Comparison of ENCODE assay signal across 8 mouse cellular contexts in genomic region chr19:41310971-41311703, GRCm38 (mm10). TPM values are rescaled to one million over a fixed set of nuclear protein-coding genes. Genes with fewer than 3 reads are reported as not detected.
A peak's percentile ranks its signal among the peaks of the same experiment; 100 is the strongest.
DNase-seq lines count a peak whose midpoint lies in the region; ATAC-seq lines count a peak whose summit lies in the region.

No protein-coding gene starts in this region.

- H3K4me2 ChIP-seq in midbrain, embryonic 12.5 days (replicated peaks), result peak overlapping the region; percentile 55

- peak; percentile 18 to 25 for DNase-seq in left cerebral cortex, postnatal 25 days (ENCODE audit: low spot score in 2 of 2)
- no peak for DNase-seq in left cerebral cortex, postnatal 10 days (ENCODE audit: extremely low spot score in 1 of 2, low spot score in 2 of 2)
- DNase-seq in heart, adult 18-20 months, result peak; percentile 36 to 38
- peak; percentile 43 for DNase-seq in large intestine, adult 2 months (ENCODE audit: low read depth, low spot score)
- DNase-seq in B cell, adult 2 months, result no peak
- DNase-seq in kidney, postnatal 14 days, result no peak

- no peaks in the 10 kb centered on the region for H3K9me3 ChIP-seq in midbrain, embryonic 12.5 days

- H3K27ac ChIP-seq in brown adipose tissue, adult 24 weeks (replicated peaks; ENCODE audit: low read depth, low read length), result no peak overlapping the region
- H3K27ac ChIP-seq in midbrain, embryonic 12.5 days (replicated peaks), result no peak overlapping the region

- ATAC-seq in midbrain, embryonic 12.5 days (ENCODE audit: low FRiP score, low read depth), result peak; percentile 66; the same call in 1 of the 2 replicates

- H3K4me1 ChIP-seq in brown adipose tissue, adult 24 weeks (ENCODE audit: control insufficient read depth, insufficient read depth, insufficient read length, low read length), result no peaks in the 10 kb centered on the region
- peaks cover 5% of the 10 kb centered on the region; the same call in 1 of the 2 replicates for H3K4me1 ChIP-seq in midbrain, embryonic 12.5 days

- H3K4me3 ChIP-seq in brown adipose tissue, adult 24 weeks (ENCODE audit: insufficient read depth, low read depth, low read length), result 0 out of 2 replicates have a peak overlapping the region, but pooled peaks have one; percentile 22
- peak overlapping the region; percentile 31 for H3K4me3 ChIP-seq in midbrain, embryonic 12.5 days

- H3K27me3 ChIP-seq in midbrain, embryonic 12.5 days, result 0 out of 2 replicates have a peak, but pooled peaks cover 4% of the 10 kb centered on the region

- WGBS in large intestine, adult 2 months, result 15% methylated on average over 20 of the region's 20 CpGs
- WGBS in midbrain, embryonic 12.5 days, result 26% methylated on average over 20 of the region's 20 CpGs

- intact Hi-C loops in left cerebral cortex, postnatal 25 days (cut with DNase I), result loop anchor here (10.0 kb wide), 1 partner anchor 304 kb away; no protein-coding TSS in a partner anchor
- intact Hi-C loops in left cerebral cortex, postnatal 10 days (cut with DNase I), result no loop called here

- no peaks in the 10 kb centered on the region for H3K36me3 ChIP-seq in midbrain, embryonic 12.5 days

- no peak overlapping the region for H3K9ac ChIP-seq in midbrain, embryonic 12.5 days (replicated peaks)

RNA-seq across cellular contexts. Expression of gene Tm9sf3, which starts 47.3 kb away (rescaled TPM):
- 100 to 1,000 TPM; 135 to 144 TPM for total RNA-seq in left cerebral cortex, postnatal 25 days (2021)
- total RNA-seq in left cerebral cortex, postnatal 10 days (2021), result 100 to 1,000 TPM; 141 to 142 TPM
- polyA plus RNA-seq in brown adipose tissue, adult 24 weeks (2012; ENCODE audit: insufficient read depth, insufficient read length, missing spikeins), result 70.2 and 87.9 TPM in 2 replicates
- 10 to 100 TPM; 70.3 to 73.4 TPM for total RNA-seq in heart, adult 18-20 months (2021)
- 73.0 and 88.0 TPM in 2 replicates for polyA plus RNA-seq in large intestine, adult 2 months (2012; rRNA removed)
- polyA plus RNA-seq in midbrain, embryonic 12.5 days (2016; fragmentation: Nextera tagmentation; extraction: Ambion mirVana), result 118 and 135 TPM in 2 replicates

Comparison
In these comparisons a context has a peak if more than half of its experiments do, and no peak if none do; other contexts are left out.
1. DNase-seq: peak in left cerebral cortex, postnatal 25 days (2 of 2), heart, adult 18-20 months (2 of 2) and large intestine, adult 2 months (single experiment); none in left cerebral cortex, postnatal 10 days (0 of 2), B cell, adult 2 months (0 of 2) and kidney, postnatal 14 days (single experiment).